Mouse (Mus musculus) thymus, postnatal 4 days (tissue): ENCODE results near the gene Aprt.
"Not testable (repeated sequence)": the region's sequence is repeated elsewhere in the genome, so short reads cannot be mapped to it uniquely, and the experiment has no call there.

Experiments used
- DNase-seq: peaks from one replicate; pipeline ENCODE4 v3.0.0; 2021

The Aprt gene

GRCm38 (mm10) chr8:122585411-122585891 is 8.7 kb upstream of the Aprt start:
- DNase-seq = no peak

- DNase-seq = no peak
These were observed 8.3 kb upstream of the Aprt start for GRCm38 (mm10) chr8:122584981-122585380.

GRCm38 (mm10) chr8:122580926-122581325 is 4.2 kb upstream of the Aprt start:
- DNase-seq = no peak

GRCm38 (mm10) chr8:122579196-122579595 is 2.5 kb upstream of the Aprt start:
- DNase-seq = no peak

DNA sequence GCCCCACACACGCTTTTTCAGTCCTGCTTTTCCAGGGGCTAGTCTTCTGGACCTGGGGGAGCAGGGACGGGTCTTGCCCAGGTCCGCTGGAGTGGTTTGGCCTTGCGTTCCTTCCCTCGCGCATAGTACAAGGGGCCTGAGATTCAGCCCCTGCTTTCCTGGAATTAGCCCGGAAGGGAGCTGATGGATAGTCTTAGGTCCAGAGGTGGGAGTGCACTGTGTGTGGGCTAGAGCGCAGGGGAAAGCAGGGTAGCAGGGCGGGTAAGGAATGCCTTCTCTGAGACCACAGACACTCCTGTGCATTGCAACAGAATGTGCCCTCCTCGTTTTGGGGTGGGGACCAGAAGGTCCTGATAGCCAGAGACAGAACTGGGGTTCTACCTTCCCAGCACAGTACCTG is 407 bp upstream of the Aprt start:
- DNase-seq = no peak

DNA sequence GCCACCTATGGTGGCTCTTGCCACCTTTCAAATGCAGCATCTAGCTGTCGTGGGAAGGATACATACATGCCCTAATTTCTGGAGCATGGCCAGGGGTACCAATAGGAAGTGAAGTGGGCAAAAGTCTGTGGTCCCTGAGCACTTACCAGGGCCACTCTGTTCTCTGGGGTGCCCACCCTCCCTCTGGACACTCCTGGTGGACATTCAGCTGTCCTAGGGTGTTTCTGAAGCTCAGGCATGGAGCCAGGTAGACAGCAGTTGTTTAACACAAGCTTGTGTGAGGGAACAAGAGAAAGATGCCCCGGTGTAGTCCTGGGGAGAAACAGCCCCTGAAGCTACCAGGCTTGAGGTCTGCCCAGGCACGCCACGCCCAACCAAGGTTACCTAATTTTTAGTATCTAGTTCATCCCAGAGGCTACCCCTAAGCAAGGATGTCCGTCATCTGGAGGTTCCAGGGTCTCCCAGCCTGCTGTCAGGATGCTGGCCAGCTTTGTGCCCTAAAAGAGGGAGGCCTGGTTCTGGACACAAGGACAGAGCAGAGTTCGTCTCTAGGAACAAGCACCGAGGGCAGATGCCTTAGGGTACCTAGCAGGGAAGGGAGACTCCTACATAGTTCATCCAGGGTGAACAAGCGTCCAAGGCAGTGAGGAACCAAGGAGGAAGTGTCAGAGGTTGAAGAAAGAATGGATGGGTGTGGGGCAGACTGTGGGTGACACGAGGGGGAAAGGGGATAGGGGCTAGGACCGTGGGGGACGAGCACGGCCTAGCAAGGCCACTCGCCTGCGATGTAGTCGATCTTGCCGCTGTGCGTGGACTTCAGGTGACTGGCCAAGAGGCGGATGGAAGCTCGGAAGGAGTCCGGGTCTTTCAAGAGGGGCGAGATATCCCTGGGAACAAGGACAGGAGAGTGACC is 718 bp downstream of the Aprt start:
- no peak for DNase-seq

DNA sequence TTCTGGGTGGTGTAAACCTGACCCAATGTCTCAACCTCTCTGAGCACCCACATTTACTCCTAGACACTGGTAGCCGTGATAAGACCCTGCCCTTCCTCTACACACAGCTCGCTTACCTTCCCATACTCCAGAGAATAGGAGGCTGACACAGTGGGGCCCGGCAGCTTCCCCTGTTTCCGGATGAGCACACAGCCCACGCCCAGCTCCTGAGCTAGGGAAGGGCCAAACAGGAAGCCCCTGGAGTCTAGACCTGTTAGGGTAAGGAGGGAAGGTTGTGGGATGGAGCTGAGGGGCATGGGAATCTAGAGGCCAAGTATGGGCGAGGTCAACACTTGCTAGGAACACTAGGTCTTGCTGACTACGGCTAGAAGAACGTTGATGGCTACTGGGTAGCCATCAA is 1.4 kb downstream of the Aprt start:
- DNase-seq = no peak

GRCm38 (mm10) chr8:122574667-122575251 is 1.9 kb downstream of the Aprt start:
- DNase-seq = no peak

DNA sequence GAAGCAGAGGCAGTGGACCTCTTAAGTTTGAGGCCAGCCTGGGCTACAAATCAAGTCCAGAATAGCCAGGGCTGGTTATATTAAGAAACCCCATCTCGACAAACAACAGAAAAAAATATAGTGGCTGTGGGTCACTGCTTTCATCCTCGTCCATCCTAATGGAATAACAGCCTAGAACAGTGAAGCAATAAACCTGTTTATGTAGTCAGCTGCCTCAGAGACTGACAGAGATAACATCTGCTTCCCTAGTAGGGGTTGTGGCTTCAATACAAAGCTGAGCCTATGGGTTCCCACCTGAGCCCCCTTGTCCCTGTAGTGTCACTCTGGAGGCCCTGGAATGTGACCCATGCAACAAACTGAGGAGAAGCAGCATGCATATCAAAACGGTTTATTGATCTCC is 2.4 kb downstream of the Aprt start:
- DNase-seq = no peak

- DNase-seq = no peak
These were observed 3.1 kb downstream of the Aprt start for GRCm38 (mm10) chr8:122573577-122573976.

GRCm38 (mm10) chr8:122573176-122573575 is 3.5 kb downstream of the Aprt start:
- not testable (repeated sequence) for DNase-seq

DNA sequence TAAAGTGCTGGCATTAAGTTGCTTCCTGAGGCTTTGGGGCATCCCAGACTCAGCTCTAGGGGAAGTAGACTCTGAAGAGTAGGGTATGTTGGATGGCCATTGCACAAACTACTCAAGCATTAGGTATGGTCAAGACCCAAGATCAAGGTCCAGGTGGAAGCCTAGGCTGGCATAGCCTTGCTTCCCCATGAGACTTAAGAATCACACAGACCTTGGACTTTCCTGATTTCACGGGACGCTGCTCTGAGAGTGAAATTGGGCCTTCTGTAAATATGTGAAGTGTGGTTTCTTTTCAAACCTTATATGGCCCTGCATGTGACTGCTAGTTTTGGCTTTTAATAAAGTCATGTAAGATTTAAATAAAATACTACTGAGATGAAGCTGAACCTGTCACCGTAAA is 4.0 kb downstream of the Aprt start:
- no peak for DNase-seq

DNA sequence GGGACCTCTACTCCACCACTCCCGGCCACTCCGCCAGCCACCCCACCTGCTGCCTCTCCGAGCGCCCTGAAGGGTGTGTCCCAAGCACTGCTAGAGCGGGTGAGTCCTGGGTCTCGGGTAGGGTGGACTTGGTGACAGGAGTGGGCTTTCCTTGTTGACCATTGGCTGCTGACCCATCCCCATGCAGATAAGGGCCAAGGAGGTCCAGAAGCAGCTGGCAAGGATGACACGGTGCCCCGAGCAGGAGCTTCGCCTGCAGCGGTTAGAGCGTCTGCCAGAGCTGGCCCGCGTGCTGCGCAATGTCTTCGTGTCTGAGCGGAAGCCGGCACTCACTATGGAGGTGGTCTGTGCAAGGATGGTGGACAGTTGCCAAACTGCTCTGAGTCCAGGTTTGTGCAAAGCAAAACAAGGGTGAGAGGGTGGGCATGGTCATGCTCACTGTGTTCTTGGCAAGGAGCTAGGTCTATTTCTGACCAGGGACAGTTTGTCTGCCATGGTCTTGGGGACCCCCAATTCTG is 4.9 kb downstream of the Aprt start:
- no peak for DNase-seq

GRCm38 (mm10) chr8:122571153-122571552 is 5.6 kb downstream of the Aprt start:
- no peak for DNase-seq

DNA sequence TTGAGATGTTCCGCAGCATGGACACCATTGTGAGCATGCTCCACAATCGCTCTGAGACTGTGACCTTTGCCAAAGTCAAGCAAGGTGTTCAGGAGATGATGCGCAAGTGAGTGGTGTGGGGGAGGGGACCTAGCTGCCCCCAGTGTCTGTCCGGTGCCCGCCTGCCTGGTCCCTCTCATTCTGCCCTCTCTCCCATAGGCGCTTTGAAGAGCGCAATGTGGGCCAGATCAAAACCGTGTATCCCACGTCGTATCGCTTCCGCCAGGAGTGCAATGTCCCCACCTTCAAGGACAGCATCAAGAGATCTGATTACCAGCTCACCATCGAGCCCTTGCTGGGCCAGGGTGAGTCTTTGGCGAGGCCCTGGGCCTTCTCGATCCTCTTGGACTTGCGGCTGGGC is 6.7 kb downstream of the Aprt start:
- no peak for DNase-seq

GRCm38 (mm10) chr8:122569329-122569728 is 7.4 kb downstream of the Aprt start:
- DNase-seq = no peak

DNA sequence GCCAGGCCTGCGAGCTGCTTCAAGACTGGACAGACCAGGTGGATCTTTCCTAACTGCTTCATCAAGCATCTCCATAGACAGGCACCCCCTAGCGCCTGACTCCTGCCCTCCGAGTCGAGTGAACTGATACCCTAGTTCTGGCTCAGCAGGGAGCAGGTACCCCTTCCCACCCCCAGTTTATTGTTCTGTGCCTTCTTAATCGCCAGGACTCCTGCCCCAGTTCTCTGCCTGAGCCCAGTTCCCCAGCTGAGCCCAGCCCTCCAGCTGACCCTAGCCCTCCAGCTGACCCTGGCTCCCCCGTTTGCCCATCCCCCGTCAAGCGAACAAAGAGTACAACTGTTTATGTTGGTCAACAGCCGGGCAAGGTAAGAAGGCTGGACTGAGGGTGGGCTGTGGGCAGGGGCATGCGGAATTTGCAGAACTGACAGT is 7.8 kb downstream of the Aprt start:
- peak; percentile 71 for DNase-seq

- DNase-seq = peak; percentile 73
These were observed 8.6 kb downstream of the Aprt start for GRCm38 (mm10) chr8:122568109-122568504.

- peak; percentile 96 for DNase-seq
These were observed 9.2 kb downstream of the Aprt start, which contains the start of gene Cdt1 for GRCm38 (mm10) chr8:122567361-122568108. Gene Cdt1, plus strand, starts transcription at chr8:122568015.

GRCm38 (mm10) chr8:122566766-122567165 is 9.9 kb downstream of the Aprt start:
- no peak for DNase-seq

DNA sequence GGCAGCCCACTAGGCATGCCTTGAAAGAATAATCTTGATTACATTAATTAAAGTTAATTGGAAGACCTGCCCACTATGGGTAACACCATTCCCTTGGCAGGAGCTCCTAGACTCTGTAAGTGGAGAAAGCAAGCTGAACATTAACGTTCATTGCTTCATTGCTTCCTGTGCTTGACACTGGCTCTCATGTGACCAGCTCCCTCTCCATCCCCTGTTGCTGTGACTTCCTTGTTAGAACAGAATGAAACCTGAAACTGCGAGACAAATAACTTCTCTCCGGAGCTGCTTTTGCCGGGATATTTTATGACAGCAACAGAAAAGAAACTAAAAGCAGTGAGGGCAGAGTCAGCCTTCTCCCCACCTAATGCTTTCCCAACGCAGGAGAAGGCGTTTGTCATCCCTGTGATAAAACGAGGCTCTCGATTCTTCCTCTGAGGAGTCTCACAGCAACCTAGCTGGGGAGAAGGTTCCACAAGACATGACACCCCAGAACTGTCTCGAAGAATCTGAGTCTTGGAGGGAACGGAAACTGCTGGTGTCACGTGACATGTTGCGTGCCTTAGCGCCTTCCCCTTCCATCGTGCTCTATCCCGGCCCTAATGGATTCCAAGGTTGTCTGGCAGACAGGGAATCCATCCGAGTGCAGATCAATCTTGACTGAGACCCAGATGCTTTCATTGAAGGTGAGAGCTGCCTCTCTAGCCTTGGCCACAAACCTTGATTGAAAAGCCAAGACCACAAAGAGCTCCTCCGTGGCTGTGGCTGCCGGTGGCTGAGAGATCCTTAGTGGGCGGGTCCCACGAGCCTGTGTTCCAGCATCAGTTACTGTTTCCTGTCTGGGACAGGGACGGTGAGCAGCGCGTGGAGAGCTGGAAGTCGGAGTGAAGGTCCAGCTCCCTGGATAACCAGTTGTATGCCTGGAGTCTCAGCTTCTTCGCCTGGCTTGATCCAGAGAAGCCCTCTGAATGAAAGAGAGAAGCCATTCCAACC is 12.1 kb downstream of the Aprt start:
- DNase-seq = no peak

DNA sequence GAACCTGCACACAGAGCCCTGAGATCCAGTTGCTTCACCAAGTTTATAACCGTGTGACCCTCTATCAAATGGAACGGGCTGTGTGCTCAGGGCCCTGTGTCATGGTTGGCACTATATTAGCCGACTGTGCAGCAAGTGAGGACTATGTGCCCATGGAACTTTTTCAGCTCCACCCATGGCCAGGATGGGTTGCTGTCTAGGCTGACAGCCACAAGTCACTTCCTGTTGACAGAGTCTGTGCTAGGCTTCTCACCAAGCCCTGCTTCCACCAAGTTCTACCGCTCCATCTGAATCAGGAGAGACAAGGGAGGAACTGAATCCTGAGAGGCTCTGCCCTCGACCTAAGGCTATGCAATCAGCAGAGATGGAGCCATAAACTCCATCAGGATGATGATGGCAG is 15.5 kb downstream of the Aprt start:
- DNase-seq = no peak
